Comparison of ENCODE assay signal across 22 mouse cellular contexts in the genomic region with DNA sequence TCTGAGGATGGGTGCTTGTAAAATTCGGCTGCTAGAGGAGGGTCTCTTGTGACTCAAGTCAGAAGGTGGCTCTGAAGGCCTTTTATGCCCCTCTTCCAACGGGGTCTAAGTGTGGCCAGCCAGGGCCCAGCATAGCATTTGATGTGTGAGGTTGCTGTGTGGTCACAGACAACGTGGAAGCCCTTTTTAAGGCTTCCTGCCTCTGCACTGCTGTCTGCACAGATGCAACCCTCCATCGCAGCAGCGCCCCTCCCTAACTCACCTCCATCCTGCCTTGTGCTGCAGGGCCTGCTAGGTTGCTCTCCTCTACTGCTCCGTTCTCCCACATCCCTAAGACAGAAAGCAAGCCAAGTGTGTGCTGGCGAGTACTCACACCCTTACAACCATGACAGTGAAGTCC. TPM values are rescaled to one million over a fixed set of nuclear protein-coding genes. Genes with fewer than 3 reads are reported as not detected.
DNase-seq lines count a peak whose midpoint lies in the region; ATAC-seq and TF ChIP-seq lines count a peak whose summit lies in the region.
"Had no signal": no experiment of that assay in that cellular context is flagged by ENCODE, and none has a peak within 500 bp of the region (broad histone marks: within the 10 kb centered on the region; RNA-seq: fewer than 3 reads in every experiment).

No protein-coding gene starts in this region.

- no peak overlapping the region for H3K9ac ChIP-seq in heart, postnatal 0 days (replicated peaks; ENCODE audit: low read depth, low read length)
- no peak overlapping the region for H3K9ac ChIP-seq in midbrain, embryonic 15.5 days
- H3K9ac ChIP-seq: forebrain, embryonic 15.5 days; hindbrain, embryonic 12.5 days; liver, embryonic 15.5 days; midbrain, embryonic 12.5 days had no signal

- H3K27ac ChIP-seq in heart, postnatal 0 days (ENCODE audit: low read depth), result peak overlapping the region; percentile 74
- H3K27ac ChIP-seq in midbrain, embryonic 10.5 days (replicated peaks), result peak overlapping the region; percentile 28; the same call in 1 of the 2 replicates
- no peak overlapping the region for H3K27ac ChIP-seq in midbrain, embryonic 15.5 days
- H3K27ac ChIP-seq: embryonic facial prominence, embryonic 13.5 days; forebrain, embryonic 15.5 days; heart, embryonic 13.5 days; hindbrain, embryonic 12.5 days; liver, embryonic 15.5 days; midbrain, embryonic 12.5 days; stomach, postnatal 0 days had no signal

- no peak overlapping the region for H3K4me3 ChIP-seq in heart, postnatal 0 days (ENCODE audit: low read depth, low read length)
- H3K4me3 ChIP-seq in midbrain, embryonic 10.5 days, result no peak overlapping the region
- H3K4me3 ChIP-seq in midbrain, embryonic 15.5 days, result no peak overlapping the region
- H3K4me3 ChIP-seq: embryonic facial prominence, embryonic 13.5 days; forebrain, embryonic 15.5 days; heart, embryonic 13.5 days; hindbrain, embryonic 12.5 days; limb, embryonic 10.5 days; liver, embryonic 15.5 days; midbrain, embryonic 12.5 days had no signal

- ATAC-seq in heart, postnatal 0 days (ENCODE audit: insufficient read depth, low read depth), result no peak
- ATAC-seq in midbrain, embryonic 15.5 days (replicated peaks), result no peak
- ATAC-seq: forebrain, embryonic 15.5 days had no signal

- no peak for TF ChIP-seq EP300 in heart, postnatal 0 days (IDR thresholded peaks at IDR 0.05; ENCODE audit: low read depth)

- no peak for TF ChIP-seq CTCF in heart, postnatal 0 days (IDR thresholded peaks at IDR 0.05; ENCODE audit: low read depth)

- 55% methylated on average over 7 of the region's 7 CpGs for WGBS in heart, postnatal 0 days
- WGBS in midbrain, embryonic 10.5 days, result 76% methylated on average over 7 of the region's 7 CpGs
- 78% methylated on average over 7 of the region's 7 CpGs for WGBS in midbrain, embryonic 15.5 days

- H3K9me3 ChIP-seq in heart, postnatal 0 days (replicated peaks; ENCODE audit: control insufficient read depth, low read length), result no peaks in the 10 kb centered on the region
- no peaks in the 10 kb centered on the region for H3K9me3 ChIP-seq in midbrain, embryonic 10.5 days (replicated peaks)
- no peaks in the 10 kb centered on the region for H3K9me3 ChIP-seq in midbrain, embryonic 15.5 days
- H3K9me3 ChIP-seq: embryonic facial prominence, embryonic 13.5 days; forebrain, embryonic 15.5 days; heart, embryonic 13.5 days; hindbrain, embryonic 12.5 days; limb, embryonic 10.5 days; liver, embryonic 15.5 days; midbrain, embryonic 12.5 days had no signal

- no peaks in the 10 kb centered on the region for H3K36me3 ChIP-seq in heart, postnatal 0 days (replicated peaks; ENCODE audit: control insufficient read depth, insufficient read depth, low read length)
- H3K36me3 ChIP-seq in midbrain, embryonic 10.5 days, result no peaks in the 10 kb centered on the region
- no peaks in the 10 kb centered on the region for H3K36me3 ChIP-seq in midbrain, embryonic 15.5 days (replicated peaks)
- H3K36me3 ChIP-seq: embryonic facial prominence, embryonic 13.5 days; forebrain, embryonic 15.5 days; heart, embryonic 13.5 days; hindbrain, embryonic 12.5 days; limb, embryonic 10.5 days; liver, embryonic 15.5 days; midbrain, embryonic 12.5 days had no signal

- 0 out of 2 replicates have a peak, but pooled peaks cover 5% of the 10 kb centered on the region for H3K4me1 ChIP-seq in heart, postnatal 0 days (ENCODE audit: control insufficient read depth, insufficient read depth)
- peaks cover 12% of the 10 kb centered on the region for H3K4me1 ChIP-seq in midbrain, embryonic 10.5 days
- H3K4me1 ChIP-seq in midbrain, embryonic 15.5 days, result no peaks in the 10 kb centered on the region
- H3K4me1 ChIP-seq: forebrain, embryonic 15.5 days; midbrain, embryonic 12.5 days had no signal

- no peak overlapping the region for H3K4me2 ChIP-seq in heart, postnatal 0 days (ENCODE audit: low read depth, low read length)
- no peak overlapping the region for H3K4me2 ChIP-seq in midbrain, embryonic 15.5 days
- H3K4me2 ChIP-seq: embryonic facial prominence, embryonic 13.5 days; forebrain, embryonic 15.5 days; hindbrain, embryonic 12.5 days; liver, embryonic 15.5 days; midbrain, embryonic 12.5 days had no signal

- no peaks in the 10 kb centered on the region for H3K27me3 ChIP-seq in heart, postnatal 0 days (ENCODE audit: control insufficient read depth, insufficient read depth, low read length)
- H3K27me3 ChIP-seq in midbrain, embryonic 10.5 days (ENCODE audit: low read depth, poor library complexity, severe bottlenecking), result no peaks in the 10 kb centered on the region
- H3K27me3 ChIP-seq in midbrain, embryonic 15.5 days (replicated peaks), result no peaks in the 10 kb centered on the region
- H3K27me3 ChIP-seq: embryonic facial prominence, embryonic 13.5 days; forebrain, embryonic 15.5 days; heart, embryonic 13.5 days; hindbrain, embryonic 12.5 days; midbrain, embryonic 12.5 days had no signal

- DNase-seq in heart, adult 11 months, result peak; percentile 90
- no peak for DNase-seq in heart, postnatal 36 days
- no peak for DNase-seq in heart, postnatal 0 days (ENCODE audit: low spot score)
- DNase-seq in heart, adult 9 months (ENCODE audit: low spot score in 2 of 2), result no peak
- no peak for DNase-seq in midbrain, embryonic 10.5 days (ENCODE audit: low spot score)
- no peak for DNase-seq in retina, embryonic 14.5 days (ENCODE audit: low spot score)
- DNase-seq: cerebellum, adult 2 months; cerebellum, postnatal 25 days; gastrocnemius, postnatal 10 days; liver; right cerebral cortex, postnatal 14 days; thymus, adult 2 months had no signal

- intact Hi-C loops in heart, postnatal 36 days (cut with DNase I), result loop anchor here (2.0 kb wide), 1 partner anchor 47 kb away; the partner anchor contains the start of gene Tcf15

RNA-seq across cellular contexts. Expression of gene Csnk2a1, which starts 36.5 kb away (rescaled TPM):
- 100 to 1,000 TPM in 1 of 2 experiments, 10 to 100 TPM in 1; 92.1 to 101 TPM for total RNA-seq in heart, postnatal 36 days (2021)
- 89.5 TPM in 2 replicates for total RNA-seq in heart, postnatal 0 days (2014; rRNA removed; ENCODE audit: low replicate concordance)
- 74.4 and 80.7 TPM in 2 replicates for polyA plus RNA-seq in heart, postnatal 0 days (2015; fragmentation: Nextera tagmentation; extraction: Ambion mirVana)
- polyA plus RNA-seq in midbrain, embryonic 10.5 days (2016; fragmentation: Nextera tagmentation; extraction: Ambion mirVana), result 79.1 and 82.7 TPM in 2 replicates
- polyA plus RNA-seq in midbrain, embryonic 15.5 days (2015; fragmentation: Nextera tagmentation; extraction: Ambion mirVana), result 106 and 110 TPM in 2 replicates

RNA-seq across cellular contexts. Expression of gene Tcf15, which starts 46.8 kb away (rescaled TPM):
- 10 to 100 TPM; 39.7 to 50.1 TPM for total RNA-seq in heart, postnatal 36 days (2021)
- 32.5 and 36.8 TPM in 2 replicates for total RNA-seq in heart, postnatal 0 days (2014; rRNA removed; ENCODE audit: low replicate concordance)
- polyA plus RNA-seq in heart, postnatal 0 days (2015; fragmentation: Nextera tagmentation; extraction: Ambion mirVana), result 23.0 and 23.2 TPM in 2 replicates
- polyA plus RNA-seq in midbrain, embryonic 10.5 days (2016; fragmentation: Nextera tagmentation; extraction: Ambion mirVana), result 1.9 and 3.0 TPM in 2 replicates
- polyA plus RNA-seq in midbrain, embryonic 15.5 days (2015; fragmentation: Nextera tagmentation; extraction: Ambion mirVana), result 1.1 TPM in 2 replicates
- total RNA-seq: monocyte, adult 5-6 weeks had no signal
